Mouse (Mus musculus) T-helper 1 cell (primary cell): ENCODE measurements around the gene Knop1.

Experiments
- in situ Hi-C: fragments of 300-600 bp; cut with MboI, MseI; formaldehyde crosslinking; loops from one replicate; pipeline ENCODE4 v1.15.1; 2025; ENCODE audit warnings: high pct_unique_total_duplicates

Knop1 gene

GRCm38 (mm10) chr7:118849543-118850250, 6.4 kb downstream of the Knop1 start:
- in situ Hi-C loops = loop anchor here (5.0 to 10.0 kb wide), 2 partner anchors 82 to 875 kb away; partner anchors contain the start of gene Thumpd1

GRCm38 (mm10) chr7:118848796-118849195, 7.3 kb downstream of the Knop1 start:
- in situ Hi-C loops = no loop called here

DNA sequence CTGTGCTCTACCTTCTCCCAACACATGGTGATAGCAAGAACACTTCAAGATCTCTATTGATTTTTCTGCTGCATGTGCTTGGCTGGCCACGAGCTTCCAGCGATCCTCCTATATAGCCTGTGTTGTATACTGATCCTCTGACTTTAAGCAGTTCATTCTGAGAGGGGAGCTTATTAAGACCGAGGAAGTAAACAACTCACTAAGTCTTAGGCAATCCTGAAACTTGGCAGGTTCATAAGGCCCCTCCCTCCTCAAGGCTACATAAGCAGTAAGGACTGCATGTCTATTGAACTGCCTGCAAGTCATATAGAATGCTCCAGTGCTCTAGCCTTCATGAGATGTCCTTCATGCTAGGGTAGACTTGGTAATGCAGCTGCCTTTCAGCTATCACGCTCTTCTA, 9.7 kb downstream of the Knop1 start:
- in situ Hi-C loops = no loop called here

DNA sequence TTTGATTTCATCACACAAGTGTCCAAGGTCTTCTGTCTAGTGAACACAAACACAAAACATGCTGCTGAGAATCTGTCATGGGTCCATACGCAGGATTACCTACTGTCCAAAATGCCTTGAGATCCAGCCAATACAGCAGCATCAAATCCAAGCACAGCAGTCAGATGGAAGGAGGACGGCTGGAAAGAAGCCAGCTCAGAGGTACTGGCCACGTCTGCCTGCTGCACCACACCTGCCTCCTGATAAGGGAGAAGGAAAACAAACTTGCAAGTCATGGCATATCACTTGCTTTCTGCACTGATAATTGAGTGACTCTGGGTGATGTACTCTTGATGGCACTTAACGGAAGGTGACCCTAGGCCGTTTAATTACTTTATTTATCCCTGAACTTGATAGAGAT, 10.9 kb downstream of the Knop1 start:
- in situ Hi-C loops = no loop called here

- in situ Hi-C loops = no loop called here
Observed at GRCm38 (mm10) chr7:118842938-118843337, 13.1 kb downstream of the Knop1 start.

DNA sequence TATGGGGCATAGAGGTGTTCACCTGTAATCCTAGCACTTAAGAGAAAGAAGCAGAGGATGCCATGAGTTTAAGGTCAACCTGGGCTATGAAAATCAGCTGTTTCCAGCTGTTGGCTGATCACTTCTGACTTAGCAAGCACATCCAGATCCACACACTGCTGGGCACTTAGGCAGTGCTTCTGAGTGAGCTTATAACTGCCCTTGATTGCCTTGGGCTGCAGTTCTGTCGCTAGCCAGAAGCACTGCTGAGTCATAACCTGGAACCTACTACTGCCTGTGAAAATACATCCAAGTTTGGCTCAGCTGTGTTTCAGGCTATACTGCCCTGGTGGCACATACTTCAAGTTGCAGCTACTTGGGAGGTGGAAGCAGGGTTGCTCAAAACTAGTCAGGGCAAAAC, 14.3 kb downstream of the Knop1 start:
- in situ Hi-C loops = no loop called here

DNA sequence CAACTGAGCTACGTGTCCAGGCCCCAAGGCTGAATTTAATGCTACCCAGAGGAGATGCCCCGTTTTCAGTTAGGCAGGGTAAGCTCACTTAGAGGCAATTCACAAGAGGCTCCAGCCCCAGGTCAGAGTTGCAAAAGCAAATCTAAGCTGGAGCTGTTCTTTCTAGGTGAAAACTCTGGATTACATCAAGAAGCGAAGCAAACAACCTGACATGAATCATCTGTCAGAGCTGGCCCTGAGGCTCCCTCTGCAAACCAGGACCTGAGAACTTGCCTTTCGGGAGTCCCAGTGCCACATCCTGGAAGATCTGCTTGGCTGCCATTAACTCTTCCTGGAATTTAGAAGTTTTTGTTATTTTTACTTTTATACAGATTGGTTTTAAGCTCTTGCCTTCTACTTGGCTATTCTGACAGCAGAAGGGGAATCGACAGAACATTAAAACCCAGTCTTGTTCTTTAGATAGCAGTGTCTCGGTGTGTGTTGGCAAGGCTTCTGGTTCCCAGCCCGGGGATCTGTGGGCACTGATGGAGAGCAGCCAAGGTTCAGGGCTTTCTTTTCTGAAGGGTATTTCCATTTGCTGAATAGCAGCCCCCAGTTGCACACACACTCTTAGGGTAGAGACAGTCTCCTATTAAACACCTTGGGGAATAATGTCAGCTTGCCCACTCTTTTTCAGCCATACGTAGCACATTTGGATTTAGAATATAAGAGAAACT, 14.9 kb downstream of the Knop1 start:
- in situ Hi-C loops = no loop called here

GRCm38 (mm10) chr7:118837901-118838300, 18.2 kb downstream of the Knop1 start:
- in situ Hi-C loops = no loop called here

- in situ Hi-C loops = no loop called here
Observed at GRCm38 (mm10) chr7:118827975-118828416, 28.1 kb downstream of the Knop1 start.

DNA sequence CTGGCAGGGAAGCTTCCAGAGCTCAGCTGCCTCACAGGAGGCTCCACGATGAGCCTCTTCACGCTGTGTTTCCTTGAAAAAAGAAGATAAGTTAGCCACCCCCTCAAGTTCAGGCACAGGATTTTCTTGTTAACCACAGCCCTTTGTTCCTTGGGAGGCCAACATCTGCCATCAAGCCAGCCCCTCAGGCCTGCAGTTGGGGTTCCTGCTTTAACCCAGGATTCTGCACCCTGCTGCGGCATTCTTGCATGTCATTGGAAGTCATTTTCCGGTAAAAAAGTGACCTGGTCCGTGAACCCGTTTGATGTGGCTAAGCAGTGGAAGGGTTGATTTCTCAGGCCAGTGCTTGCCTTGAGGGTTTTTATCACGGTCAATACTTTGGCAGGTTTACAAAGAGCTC, 31.6 kb downstream of the Knop1 start:
- in situ Hi-C loops = no loop called here

GRCm38 (mm10) chr7:118821887-118822556, 34.0 kb downstream of the Knop1 start:
- in situ Hi-C loops = no loop called here

DNA sequence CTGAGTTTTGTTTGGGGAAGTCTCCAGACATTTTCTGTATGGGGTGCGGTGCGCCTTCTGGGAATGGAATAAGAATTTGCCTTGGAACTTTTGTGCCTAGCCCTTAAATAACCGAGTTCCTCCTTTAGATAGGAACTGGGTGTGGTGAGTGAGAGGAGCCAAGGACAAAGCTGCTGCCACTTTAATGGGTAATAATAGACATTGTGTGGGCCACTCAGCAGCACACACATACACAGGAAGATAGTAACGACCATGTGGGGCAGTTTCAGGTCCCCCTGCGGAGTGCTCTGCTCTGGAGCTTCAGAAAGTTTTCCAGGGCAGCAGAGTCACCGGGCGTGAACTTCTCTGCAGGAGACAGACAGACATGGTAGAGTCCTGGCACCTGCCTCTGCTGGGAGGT, 34.7 kb downstream of the Knop1 start:
- in situ Hi-C loops = no loop called here

DNA sequence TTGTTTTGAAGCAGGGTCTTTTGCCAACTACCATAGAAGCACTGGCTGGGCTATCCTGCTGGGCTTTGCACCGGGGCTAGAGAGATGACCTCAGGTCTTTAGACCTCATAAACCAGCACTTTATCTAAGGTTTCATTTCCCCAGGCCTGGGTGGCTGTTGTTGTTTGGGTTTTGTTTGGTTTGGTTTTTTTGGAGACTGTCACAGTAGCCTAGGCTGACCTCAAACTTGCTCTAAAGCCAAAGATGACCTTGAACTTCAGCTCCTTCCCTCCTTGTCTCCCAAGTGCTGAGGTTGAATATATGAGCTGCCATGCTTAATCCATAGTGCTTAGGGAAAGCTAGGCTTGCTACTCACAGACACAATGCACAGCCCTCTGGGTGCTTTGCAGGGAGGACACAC, 36.4 kb downstream of the Knop1 start:
- in situ Hi-C loops = no loop called here

GRCm38 (mm10) chr7:118817741-118818140, 38.3 kb downstream of the Knop1 start:
- in situ Hi-C loops = no loop called here

DNA sequence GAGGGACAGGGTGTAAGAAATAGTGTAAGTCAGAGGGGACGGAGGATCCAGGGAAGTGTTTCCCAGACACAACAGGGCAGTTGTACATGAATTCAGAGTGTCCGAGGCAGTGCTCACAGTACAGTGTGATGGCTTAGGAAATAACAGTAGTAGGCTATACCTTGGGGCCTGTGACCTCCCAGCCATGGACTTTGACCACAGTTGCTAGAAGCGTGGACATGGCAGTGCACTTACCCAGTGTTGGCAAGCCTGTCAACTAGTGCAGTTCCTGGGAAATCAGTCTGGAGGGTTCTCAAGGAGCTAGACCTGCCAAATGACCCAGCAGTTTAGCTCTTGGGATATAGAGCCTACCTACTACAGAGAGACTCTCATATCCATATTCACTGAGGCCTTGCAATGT, 39.8 kb downstream of the Knop1 start:
- in situ Hi-C loops = no loop called here

- in situ Hi-C loops = no loop called here
Observed at GRCm38 (mm10) chr7:118813592-118813991, 42.5 kb downstream of the Knop1 start.

GRCm38 (mm10) chr7:118811407-118812106, 44.5 kb downstream of the Knop1 start:
- in situ Hi-C loops = no loop called here

DNA sequence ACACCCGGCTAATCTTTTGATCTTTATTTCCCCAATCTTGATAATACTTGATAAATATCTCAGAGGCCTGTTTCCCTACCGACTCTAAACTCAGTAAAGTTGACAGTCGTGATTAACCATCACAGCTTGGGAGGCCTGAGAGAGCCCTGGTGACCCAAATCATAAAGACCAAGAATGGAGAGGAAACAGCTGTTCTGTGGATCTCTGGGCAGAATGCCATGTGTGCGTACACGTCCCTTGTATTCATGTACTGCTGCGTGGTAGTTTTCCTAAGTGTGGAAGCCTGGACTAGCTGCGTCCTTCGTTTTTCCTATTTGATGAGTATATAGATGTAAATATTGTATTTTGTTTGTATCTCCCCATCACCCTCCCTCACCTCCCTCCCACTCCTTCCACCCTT, 48.2 kb downstream of the Knop1 start:
- in situ Hi-C loops = no loop called here

GRCm38 (mm10) chr7:118806631-118807411, 49.2 kb downstream of the Knop1 start:
- in situ Hi-C loops = no loop called here

GRCm38 (mm10) chr7:118803425-118803824, 52.6 kb downstream of the Knop1 start:
- in situ Hi-C loops = no loop called here

DNA sequence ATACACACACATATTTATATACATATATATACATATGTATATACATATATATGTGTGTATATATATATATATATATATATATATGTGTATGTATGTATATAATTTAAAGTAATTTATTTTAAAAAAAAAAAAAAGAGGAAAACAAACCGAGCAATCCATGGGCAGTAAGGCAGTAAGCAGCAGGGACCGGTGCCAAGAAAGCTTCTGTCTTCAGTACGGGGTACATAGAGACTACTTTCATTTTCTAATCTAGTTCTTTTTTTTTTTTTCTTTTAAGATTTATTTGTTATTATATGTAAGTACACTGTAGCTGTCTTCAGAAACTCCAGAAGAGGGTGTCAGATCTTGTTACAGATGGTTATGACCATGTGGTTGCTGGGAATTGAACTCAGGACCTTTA, 54.3 kb downstream of the Knop1 start:
- in situ Hi-C loops = no loop called here
